Mouse (Mus musculus): ENCODE measurements around the gene Prl2c2.
"Not testable (repeated sequence)": the region's sequence is repeated elsewhere in the genome, so short reads cannot be mapped to it uniquely, and the experiment has no call there.

Prl2c2 gene

DNA sequence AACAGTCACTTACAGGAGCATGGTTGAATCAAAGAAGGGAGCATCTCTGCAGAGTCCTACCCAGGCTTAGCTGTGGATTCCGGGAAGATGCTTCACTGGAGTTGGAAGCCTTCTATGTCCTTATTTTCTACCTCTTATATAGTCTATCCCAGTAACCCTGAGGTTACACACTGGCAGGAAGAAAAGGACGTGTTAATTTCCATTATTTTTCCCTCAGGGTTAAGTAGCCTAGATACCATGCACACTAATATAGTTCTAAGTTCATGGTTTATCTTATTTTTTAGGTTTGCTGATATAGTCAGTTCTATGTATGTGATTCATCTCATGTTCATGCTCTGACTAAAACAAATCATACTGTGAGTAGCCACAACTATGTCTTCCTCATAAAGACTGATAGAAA, at the start of gene Prl2c2:
TSS of gene Prl2c2 (minus strand) at position 101 of the 400 bp plus-strand sequence.
- DNase-seq (ENCODE audit: low spot score in 2 of 2) = not testable (repeated sequence)

DNA sequence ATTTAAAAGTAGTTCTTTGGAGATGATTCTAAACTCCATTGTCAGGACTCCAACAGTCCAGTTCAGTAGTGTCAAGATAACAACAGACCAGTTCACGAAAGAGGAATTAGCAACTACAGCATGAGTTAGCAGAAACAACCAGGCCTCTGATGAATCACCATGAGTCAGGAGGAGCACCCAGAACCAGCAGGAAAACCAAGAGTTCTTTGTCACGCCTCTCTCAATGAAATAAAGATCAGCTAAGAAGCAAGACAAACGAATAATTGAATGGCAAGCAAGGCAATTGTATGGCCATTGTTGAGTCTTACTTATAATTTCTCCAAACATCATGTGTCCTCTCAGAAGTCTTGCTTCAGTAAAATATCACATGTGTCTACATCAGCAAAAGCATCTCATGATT, 20.7 kb upstream of the Prl2c2 start:
- DNase-seq (ENCODE audit: low spot score in 2 of 2) = not testable (repeated sequence)

DNA sequence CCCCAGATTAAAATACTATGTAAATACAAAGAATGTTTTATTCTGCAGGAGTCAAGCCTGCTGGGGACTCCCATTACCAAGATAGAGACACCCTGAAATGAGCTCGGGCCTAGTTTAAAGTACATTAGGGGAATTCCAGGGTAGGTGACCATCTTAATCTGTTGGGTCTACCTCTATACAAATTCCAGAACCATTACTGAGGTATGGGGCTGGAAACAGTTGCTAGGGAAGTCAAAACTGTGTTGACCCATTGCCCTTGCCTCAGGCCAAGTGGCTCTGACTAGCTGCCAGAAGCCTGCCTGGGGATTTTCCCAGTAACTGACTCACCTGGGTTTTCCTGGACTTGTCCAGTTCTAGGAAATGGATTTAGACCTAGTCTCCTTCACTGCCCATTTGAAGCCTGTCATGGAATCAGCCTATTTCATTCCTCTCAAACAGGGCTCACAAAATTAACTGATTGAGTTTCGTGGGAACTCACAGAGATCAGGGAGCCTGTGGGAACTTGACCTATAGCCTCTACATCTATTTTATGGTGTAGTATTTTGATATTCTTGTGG, 8.9 kb upstream of the Prl2c2 start:
- DNase-seq (ENCODE audit: low spot score in 2 of 2) = not testable (repeated sequence)
